Mouse (Mus musculus) lung, postnatal 25 days (tissue): ENCODE results near the gene Spz1.

Source experiments
- DNase-seq: peaks from one replicate; pipeline ENCODE4 v3.0.0; 2022; ENCODE audit warnings: low spot score

Gene Spz1

DNA sequence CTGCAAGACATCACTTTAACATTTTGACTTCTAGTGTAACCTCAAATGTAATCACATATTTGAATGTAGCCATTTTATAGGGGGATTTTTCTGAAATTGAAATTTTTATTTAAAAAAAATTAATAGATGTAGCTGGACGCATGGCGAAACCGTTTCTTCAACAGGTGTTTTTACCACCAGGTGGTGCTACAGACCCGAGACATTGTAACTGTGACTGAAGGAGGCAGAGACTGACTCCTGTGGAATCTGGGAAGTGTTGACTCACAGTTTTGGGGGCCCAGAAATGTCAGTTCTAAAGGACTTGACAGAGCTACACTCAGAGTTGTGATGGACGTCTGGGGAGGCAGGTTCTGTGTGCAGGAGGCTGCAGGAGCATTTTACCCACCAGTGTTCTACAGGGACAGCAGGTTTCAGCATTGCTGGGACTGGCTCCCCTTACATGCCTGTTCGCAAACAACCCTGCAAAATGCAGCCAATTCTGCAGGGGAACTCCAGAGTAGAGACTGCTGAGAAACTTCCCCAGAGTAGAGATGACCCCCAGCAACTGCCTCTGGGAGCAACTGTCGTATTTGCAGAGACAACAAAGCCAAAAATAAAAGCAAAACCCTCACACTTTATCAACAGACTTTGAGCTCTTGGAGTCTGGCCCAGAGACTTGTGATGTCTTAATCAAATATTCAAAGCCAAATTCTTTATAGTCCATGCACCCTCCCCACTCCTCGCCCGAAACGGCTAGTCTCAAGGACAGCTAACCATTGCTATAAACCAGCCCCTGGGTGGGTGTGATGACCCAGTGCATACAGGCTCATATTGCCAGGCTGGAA lies 4.5 kb upstream of the Spz1 start:
- peak; percentile 81 for DNase-seq

DNA sequence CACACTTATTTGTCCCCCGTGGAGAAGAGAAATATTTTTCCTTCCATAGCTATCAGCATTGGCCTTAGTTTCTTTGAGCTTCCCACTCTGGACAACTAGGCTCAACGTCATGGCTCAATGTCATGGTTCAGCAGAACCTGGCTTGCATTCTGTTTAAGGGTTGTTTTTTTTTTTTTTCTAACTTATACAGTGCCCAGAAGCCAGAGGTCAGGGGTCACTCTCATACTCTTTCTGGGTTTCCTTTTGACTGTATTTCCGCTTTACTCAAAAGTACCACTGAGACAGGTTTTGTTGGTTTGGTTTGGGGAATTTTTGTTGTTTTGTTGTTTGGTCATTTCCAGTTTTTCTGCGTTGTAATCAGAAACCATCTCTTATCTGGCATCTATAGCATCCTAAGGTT lies 2.2 kb upstream of the Spz1 start:
- DNase-seq, result no peak

DNA sequence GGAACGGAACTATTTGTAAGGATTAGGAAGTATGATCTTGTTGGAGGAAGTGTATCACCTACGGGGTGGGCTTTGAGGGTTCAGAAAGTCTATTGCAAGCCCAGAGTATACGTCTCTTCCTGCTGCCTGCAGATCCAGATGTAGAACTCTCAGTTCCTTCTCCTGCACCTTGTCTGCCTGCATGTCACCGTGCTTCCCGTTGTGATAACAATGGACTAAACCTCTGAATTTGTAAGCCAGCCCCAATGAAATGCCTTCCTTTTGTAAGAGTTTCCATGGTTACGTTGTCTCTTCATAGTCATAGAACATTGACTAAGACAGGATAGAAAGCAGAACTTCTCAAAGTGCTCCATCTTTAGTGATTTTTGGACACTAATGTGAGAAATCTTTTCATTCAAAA lies 716 bp upstream of the Spz1 start:
- no peak for DNase-seq

DNA sequence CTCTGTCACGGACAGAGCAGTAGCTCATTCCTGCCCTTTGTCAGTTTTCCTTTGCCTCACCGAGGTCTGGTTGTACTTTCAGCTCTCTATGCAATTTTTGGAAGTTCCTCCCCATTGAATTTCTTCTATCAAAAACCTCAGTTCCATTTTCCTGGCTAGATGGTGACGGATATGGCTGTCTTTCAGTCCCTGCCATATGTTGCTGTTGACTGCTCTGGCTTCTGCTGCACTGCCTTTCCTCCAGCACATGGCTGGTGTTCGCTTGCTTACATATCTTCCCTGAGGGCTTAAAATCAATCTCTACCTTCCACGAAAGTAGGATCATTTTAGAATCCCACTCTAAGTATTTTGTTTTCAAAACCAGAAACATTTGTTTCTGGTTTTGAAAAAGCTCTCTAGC lies 16.5 kb downstream of the Spz1 start:
- DNase-seq, result no peak

DNA sequence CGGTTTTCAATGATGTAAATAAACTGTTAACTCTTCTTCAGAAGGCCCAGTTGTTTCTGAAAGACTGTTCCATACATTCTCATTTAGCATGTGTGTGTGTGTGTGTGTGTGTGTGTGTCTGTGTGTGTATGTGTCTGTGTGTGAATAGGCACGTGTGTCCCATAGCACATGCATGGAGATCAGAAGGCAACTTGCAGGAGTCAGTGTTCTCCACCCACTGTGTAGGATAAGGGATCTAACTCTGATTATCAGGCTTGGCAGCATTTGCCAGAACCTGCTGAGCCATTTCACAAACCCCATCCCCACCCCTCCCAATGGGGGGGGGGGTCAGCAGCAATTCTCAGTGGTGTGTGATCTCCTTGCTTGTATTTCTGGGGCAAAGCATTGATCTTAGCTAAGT lies 18.7 kb downstream of the Spz1 start:
- no peak for DNase-seq

DNA sequence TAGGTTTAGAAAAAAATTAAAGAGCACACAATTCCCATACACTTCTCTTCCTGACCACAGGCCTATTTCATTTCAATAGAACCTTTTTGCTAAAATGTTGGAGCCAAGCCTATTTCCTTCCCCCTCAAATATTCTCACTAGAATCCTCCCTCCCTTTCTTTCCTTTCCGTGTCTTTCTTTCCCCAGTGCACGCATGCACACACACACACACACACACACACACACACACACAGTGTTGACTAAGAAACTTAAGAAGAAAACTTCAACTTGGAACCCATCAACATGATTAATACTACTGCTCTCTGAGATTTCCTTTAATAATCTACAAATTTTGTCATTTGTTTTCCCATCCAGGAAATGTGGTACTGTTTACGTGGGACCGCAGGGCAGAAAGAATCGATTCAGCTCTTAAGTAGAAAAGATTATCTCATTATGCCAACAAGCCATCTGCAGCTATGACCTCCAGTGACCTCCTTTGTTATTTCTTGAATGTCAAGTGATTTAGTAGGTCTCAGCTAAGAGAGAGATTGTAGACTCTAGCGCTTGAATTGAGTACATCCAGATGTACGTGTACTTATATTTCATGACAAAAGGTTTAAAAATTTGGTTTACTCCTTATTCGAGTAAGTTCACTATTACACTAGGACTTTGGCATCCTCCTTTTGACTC lies 19.4 kb downstream of the Spz1 start:
- DNase-seq, result no peak

DNA sequence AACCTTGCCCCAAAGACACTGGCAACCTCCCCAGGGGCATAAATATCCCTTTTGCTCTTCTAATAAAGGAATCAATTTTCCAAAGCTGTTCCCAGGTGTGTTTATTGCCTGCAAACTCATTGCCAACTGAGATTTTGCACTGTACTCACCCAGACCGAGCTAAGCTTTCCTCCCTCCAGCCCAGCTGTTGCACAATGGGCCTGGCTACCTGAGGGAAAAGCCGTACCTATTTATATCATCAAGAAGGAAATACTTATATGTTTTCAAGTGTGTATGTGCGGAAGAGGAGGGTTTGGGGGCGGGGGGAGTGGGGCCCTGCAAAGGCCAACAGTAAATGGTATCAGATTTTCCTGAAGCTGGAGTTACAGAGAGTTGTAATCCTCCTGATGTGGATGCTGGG lies 28.9 kb downstream of the Spz1 start:
- DNase-seq, result no peak

DNA sequence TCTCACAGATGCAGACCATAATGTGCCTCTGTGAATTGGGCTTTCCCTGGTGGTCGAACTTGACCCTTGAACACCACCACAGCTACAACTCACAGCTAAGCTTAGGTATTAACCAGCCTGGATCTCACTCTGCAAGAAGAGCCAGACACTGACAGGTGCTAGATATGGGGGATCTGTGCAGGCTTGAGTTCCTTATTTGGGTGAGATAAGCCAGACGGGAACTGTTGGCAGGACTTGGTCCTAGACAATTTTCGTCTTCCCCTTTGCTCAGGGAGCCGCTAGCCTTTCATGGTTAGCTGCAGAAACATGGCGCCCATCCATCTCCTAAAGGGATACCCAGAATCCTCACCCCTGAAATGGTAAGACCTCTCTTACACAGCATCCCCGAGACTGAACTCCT lies 35.0 kb downstream of the Spz1 start:
- no peak for DNase-seq

DNA sequence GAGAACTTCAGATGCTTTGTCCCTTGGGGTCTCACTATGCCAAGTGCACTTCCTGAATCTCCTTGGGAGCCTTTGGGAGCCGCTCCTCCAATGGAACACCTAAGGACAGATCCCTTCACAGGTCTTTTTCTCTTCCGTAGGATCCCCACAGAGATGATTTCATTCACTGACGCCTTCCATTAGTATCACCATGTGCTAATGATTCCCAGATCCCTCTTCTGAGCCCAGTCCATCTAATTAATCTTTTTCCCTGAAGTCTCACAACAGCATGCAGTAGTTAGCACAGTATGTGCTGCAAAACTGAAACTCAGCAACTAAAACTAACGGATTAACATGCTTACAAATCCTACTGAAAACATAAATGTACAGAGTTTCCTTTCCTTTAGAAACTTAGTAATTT lies 36.8 kb downstream of the Spz1 start:
- DNase-seq, result no peak

DNA sequence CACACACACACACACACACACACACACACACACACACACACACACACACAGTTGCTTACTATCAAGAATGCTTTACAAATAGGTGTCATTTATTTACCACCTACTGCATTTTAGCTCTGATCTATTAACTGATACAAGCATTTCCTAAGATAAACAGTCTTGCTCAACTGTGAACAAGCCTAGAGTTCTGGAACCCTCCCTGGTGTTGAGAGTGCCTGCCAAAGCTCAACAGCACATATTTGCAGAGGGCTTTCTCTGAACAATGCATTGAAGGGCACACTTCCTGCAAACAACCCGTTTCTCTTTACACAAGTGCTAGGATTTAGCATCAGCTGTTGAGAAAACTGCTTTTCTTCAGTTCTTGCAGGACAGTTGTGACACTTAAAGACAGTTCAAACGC lies 42.2 kb downstream of the Spz1 start:
- DNase-seq, result peak; percentile 26

DNA sequence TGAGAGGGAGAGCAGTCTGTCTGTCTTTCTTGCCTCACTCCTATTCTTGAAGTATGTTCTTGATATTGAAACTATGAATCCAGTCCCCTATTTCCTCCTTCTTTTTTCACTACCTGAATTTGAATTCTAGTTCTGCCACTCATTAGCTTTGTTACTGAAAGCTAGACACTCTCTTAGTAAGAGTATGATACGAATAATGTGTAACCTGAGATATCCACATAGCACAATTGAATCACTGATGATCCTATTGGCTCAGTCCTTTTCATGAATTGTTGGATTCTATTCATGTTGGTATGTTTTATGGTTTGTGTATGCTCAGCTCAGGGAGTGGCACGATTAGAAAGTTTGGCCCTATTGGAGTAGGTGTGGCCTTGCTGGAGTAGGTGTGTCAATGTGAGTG lies 43.8 kb downstream of the Spz1 start:
- DNase-seq, result no peak

DNA sequence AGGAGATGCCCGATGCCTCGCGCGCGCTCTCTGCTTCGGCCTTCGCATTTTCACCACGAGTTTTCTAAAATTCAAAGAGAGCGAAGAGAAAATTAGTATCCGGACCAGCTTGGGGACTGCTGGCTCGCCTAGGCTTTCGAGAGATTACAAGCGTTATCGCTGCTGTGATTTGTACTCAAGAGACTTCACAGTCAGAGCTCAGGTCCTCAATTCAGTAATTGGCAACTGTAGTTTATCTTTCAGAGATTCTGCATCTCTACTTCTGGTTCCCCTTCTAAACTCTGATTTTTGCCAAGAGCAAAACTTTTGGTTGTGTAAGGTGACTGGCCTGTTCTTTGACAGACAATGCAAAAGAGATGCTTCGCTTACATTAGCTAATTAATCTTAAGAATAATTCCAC lies 44.7 kb downstream of the Spz1 start:
- no peak for DNase-seq

DNA sequence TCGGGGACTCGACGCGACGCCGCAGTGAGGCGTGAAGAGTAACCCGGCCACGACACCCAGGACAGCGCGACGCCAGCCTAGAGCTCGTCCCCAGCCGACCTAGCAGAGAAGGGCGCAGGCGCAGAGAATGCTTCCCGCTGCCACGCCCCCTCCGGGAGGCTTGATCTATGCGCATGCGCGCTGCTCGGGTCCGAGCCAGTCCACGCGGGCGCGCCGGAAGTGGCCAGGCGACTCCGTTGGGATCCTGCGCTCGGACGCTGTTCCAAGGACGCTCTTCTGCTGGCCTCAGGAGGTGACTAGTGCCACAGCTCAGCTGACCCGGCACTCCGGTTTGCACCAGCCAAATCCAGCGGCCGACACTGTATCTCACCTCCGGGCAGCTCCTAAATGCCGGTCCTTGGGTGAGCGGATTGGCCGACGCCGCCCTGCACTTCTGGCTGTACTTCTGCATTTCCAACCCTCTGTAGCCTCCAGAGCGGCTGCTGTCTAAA lies 45.2 kb downstream of the Spz1 start, which contains the start of gene Zfyve16:
Gene Zfyve16 (minus strand): TSS at position 148 of the 491 bp plus-strand sequence.
- DNase-seq, result peak; percentile 95

DNA sequence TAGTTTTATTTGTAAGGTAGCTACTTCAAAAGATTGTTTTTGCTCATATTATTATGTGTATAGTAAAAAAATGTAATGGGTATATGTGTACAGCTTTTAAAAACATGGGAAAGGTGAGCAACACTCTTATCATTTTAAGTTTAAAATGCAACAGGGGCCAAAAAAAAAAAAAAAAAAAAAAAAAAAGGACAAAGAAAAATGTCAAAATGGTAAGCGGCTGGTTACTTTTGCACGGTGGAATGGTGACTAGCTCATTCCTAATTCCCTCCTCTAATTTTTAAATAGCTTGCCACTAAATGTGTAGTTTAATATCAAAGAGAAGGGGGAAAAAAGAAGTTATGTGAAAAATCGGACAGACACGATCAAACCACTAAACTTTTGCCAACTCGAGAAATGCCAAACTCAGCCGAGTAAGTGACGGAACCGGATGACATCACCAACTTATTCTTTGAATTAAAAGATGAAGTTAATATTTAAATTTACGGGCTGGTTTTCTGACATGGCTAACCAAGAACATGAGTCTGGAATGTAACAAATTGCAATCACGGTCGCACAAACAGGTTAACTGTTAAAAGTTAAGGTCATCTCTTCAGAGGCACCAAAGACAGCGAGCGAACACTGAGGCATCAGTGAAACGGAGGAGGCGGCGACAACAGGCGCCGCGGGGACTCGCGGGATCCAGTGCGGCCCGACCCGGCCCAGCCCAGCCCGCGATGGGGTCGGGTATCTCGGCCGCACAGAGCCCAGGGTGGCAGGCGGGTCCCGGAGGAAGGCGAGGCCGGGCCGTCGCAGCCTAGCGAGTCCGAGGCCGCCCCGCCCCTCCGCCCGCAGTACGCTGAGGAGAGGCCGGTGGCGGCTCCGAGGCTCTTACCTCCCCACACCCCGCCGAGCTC lies 45.9 kb downstream of the Spz1 start:
- DNase-seq, result peak; percentile 14
